Mouse (Mus musculus): Measurements from ENCODE around the gene Fastk.

- no peak for TF ChIP-seq POLR2A (IDR thresholded peaks at IDR 0.05; ENCODE audit: insufficient read depth, low read depth, low read length)
- TF ChIP-seq CTCF (IDR thresholded peaks at IDR 0.05; ENCODE audit: insufficient read depth, low read depth, low read length), result no peak
Measured at GRCm38 (mm10) chr5:24466762-24467161, 21.7 kb upstream of the Fastk start.

Data from olfactory bulb, adult 2 months (tissue).